Mouse (Mus musculus): ENCODE results near the gene Ccdc69. TPM values are rescaled to one million over a fixed set of nuclear protein-coding genes. Genes with fewer than 3 reads are reported as not detected.

The Ccdc69 gene
- polyA plus RNA-seq, 1 experiment from 2014 or later: 3.6 TPM

Other genes starting within 250 kb of the Ccdc69 start
- 6.7 and 9.6 TPM in 2 replicates for gene Lyrm7, start 217.2 kb downstream of the Ccdc69 start, polyA plus RNA-seq (2014; fragmentation: Nextera tagmentation; extraction: Ambion mirVana)
- gene Hint1, start 211.7 kb downstream of the Ccdc69 start, polyA plus RNA-seq (2014; fragmentation: Nextera tagmentation; extraction: Ambion mirVana): 720 and 912 TPM in 2 replicates
- gene Gpx3, start 175.7 kb downstream of the Ccdc69 start, polyA plus RNA-seq (2014; fragmentation: Nextera tagmentation; extraction: Ambion mirVana): 83.0 and 101 TPM in 2 replicates
- 12.3 and 14.8 TPM in 2 replicates for gene Tnip1, start 115.2 kb downstream of the Ccdc69 start, polyA plus RNA-seq (2014; fragmentation: Nextera tagmentation; extraction: Ambion mirVana)
- 125 and 174 TPM in 2 replicates for gene Anxa6, start 44.7 kb downstream of the Ccdc69 start, polyA plus RNA-seq (2014; fragmentation: Nextera tagmentation; extraction: Ambion mirVana)
- 27.3 and 33.6 TPM in 2 replicates for gene Gm2a, start 20.0 kb upstream of the Ccdc69 start, polyA plus RNA-seq (2014; fragmentation: Nextera tagmentation; extraction: Ambion mirVana)
- not detected in 2 replicates for gene Slc36a3, start 73.6 kb upstream of the Ccdc69 start, polyA plus RNA-seq (2014; fragmentation: Nextera tagmentation; extraction: Ambion mirVana)
- gene Slc36a2, start 106.9 kb upstream of the Ccdc69 start, polyA plus RNA-seq (2014; fragmentation: Nextera tagmentation; extraction: Ambion mirVana): 0.63 and 0.80 TPM in 2 replicates
- 2.1 and 2.2 TPM in 2 replicates for gene Slc36a1, start 126.2 kb upstream of the Ccdc69 start, polyA plus RNA-seq (2014; fragmentation: Nextera tagmentation; extraction: Ambion mirVana)

Measured in kidney, embryonic 14.5 days (tissue).